Mouse (Mus musculus): ENCODE results near the gene Rnase4. TPM values are rescaled to one million over a fixed set of nuclear protein-coding genes. Genes with fewer than 3 reads are reported as not detected.

Gene Rnase4
- polyA plus RNA-seq, 2 experiments: 12.8 to 20.2 TPM

- TF ChIP-seq CTCF (IDR thresholded peaks at IDR 0.05; ENCODE audit: low read depth) (peak; percentile 70), EP300 (IDR thresholded peaks at IDR 0.05; ENCODE audit: low read depth) (no peak)
- no peaks in the 10 kb centered on the region for H3K9me3 ChIP-seq (ENCODE audit: control insufficient read depth, low read length)
- H3K4me3 ChIP-seq (ENCODE audit: insufficient read depth in 1 of 2, low read depth in 2 of 2, low read length in 2 of 2): no peak overlapping the region
- no peaks in the 10 kb centered on the region; the same call in 1 of the 2 replicates for H3K27me3 ChIP-seq (ENCODE audit: control insufficient read depth, insufficient read depth, low read length)
- WGBS (ENCODE audit: insufficient replicate concordance): 60% methylated on average over 2 of the region's 2 CpGs
- DNase-seq (ENCODE audit: low read depth in 3 of 3, low spot score in 3 of 3): peak in 2 of 3 experiments; percentile 57 to 61
- ATAC-seq (ENCODE audit: insufficient read depth): no peak
- no peak overlapping the region for H3K9ac ChIP-seq (replicated peaks)
- H3K36me3 ChIP-seq (replicated peaks; ENCODE audit: control insufficient read depth, insufficient read depth, low read depth): no peaks in the 10 kb centered on the region
- H3K4me1 ChIP-seq (replicated peaks; ENCODE audit: control insufficient read depth in 2 of 2, insufficient read depth in 2 of 2, low read length in 1 of 2): peaks cover 2 to 4% of the 10 kb centered on the region in 2 experiments; a peak in 2 of 4 replicates
- H3K27ac ChIP-seq: no peak overlapping the region
- H3K4me2 ChIP-seq (ENCODE audit: low read depth): no peak overlapping the region
Observed at GRCm38 (mm10) chr14:51069617-51070016, 21.3 kb upstream of the Rnase4 start.

DNA sequence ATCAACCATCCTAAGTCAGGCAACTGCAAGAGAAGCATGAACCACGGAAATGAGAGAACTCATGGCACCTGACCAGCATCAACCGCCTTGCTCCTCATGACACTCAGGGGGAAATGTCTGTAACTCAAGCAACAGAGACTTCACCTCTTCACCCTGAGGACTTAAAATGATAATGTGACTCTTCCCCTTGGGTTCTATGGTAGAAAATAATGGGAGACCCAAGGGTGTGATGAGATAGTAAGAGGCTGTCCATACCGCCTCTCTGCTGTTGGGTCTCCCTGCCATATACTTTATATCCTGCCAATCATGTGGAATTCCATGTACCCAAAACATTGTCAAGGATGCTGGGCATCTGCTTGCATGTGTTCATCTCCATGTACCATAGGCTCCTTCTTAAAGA, 16.5 kb upstream of the Rnase4 start, which contains the start of gene Olfr750:
Olfr750 (minus strand) TSS at position 101 of the 400 bp plus-strand sequence.
- no peak for DNase-seq (ENCODE audit: low read depth in 3 of 3, low spot score in 3 of 3)
- H3K27me3 ChIP-seq (ENCODE audit: control insufficient read depth, insufficient read depth, low read length): no peaks in the 10 kb centered on the region; the same call in 1 of the 2 replicates
- ATAC-seq (ENCODE audit: insufficient read depth): no peak
- H3K9ac ChIP-seq (replicated peaks): no peak within 1 kb of the TSS
- H3K4me1 ChIP-seq (replicated peaks; ENCODE audit: control insufficient read depth in 2 of 2, insufficient read depth in 2 of 2, low read length in 1 of 2): no peaks in the 10 kb centered on the region
- H3K36me3 ChIP-seq (replicated peaks; ENCODE audit: control insufficient read depth, insufficient read depth, low read depth): no peaks in the 10 kb centered on the region
- no peak for TF ChIP-seq CTCF (IDR thresholded peaks at IDR 0.05; ENCODE audit: low read depth)
- TF ChIP-seq EP300 (IDR thresholded peaks at IDR 0.05; ENCODE audit: low read depth): no peak
- no peak within 1 kb of the TSS for H3K27ac ChIP-seq
- WGBS (ENCODE audit: insufficient replicate concordance): 69% methylated on average over 3 of the region's 3 CpGs
- no peak within 1 kb of the TSS for H3K4me2 ChIP-seq (ENCODE audit: low read depth)
- no peak within 1 kb of the TSS for H3K4me3 ChIP-seq (ENCODE audit: insufficient read depth in 1 of 2, low read depth in 2 of 2, low read length in 2 of 2)
- H3K9me3 ChIP-seq (ENCODE audit: control insufficient read depth, low read length): no peaks in the 10 kb centered on the region

GRCm38 (mm10) chr14:51079180-51079579, 11.7 kb upstream of the Rnase4 start:
- no peak overlapping the region for H3K9ac ChIP-seq (replicated peaks)
- H3K27me3 ChIP-seq (ENCODE audit: control insufficient read depth, insufficient read depth, low read length): peaks cover 6% of the 10 kb centered on the region
- no peak for TF ChIP-seq EP300 (IDR thresholded peaks at IDR 0.05; ENCODE audit: low read depth)
- TF ChIP-seq CTCF (IDR thresholded peaks at IDR 0.05; ENCODE audit: low read depth): no peak
- no peaks in the 10 kb centered on the region for H3K36me3 ChIP-seq (replicated peaks; ENCODE audit: control insufficient read depth, insufficient read depth, low read depth)
- WGBS (ENCODE audit: insufficient replicate concordance): 56% methylated on average over 1 of the region's 1 CpGs
- H3K27ac ChIP-seq: no peak overlapping the region
- DNase-seq (ENCODE audit: low read depth in 3 of 3, low spot score in 3 of 3) (no peak), ATAC-seq (ENCODE audit: insufficient read depth) (no peak)
- H3K9me3 ChIP-seq (ENCODE audit: control insufficient read depth, low read length): no peaks in the 10 kb centered on the region
- no peak overlapping the region for H3K4me2 ChIP-seq (ENCODE audit: low read depth)
- peaks cover 2 to 12% of the 10 kb centered on the region in 2 experiments; a peak in 3 of 4 replicates for H3K4me1 ChIP-seq (replicated peaks; ENCODE audit: control insufficient read depth in 2 of 2, insufficient read depth in 2 of 2, low read length in 1 of 2)
- H3K4me3 ChIP-seq (ENCODE audit: insufficient read depth in 1 of 2, low read depth in 2 of 2, low read length in 2 of 2): no peak overlapping the region

- Histone ChIP-seq H3K9ac (replicated peaks) (no peak overlapping the region), H3K27me3 (ENCODE audit: control insufficient read depth, insufficient read depth, low read length) (peaks cover 6% of the 10 kb centered on the region), H3K27ac (no peak overlapping the region), H3K4me2 (ENCODE audit: low read depth) (no peak overlapping the region), H3K9me3 (ENCODE audit: control insufficient read depth, low read length) (no peaks in the 10 kb centered on the region), H3K36me3 (replicated peaks; ENCODE audit: control insufficient read depth, insufficient read depth, low read depth) (no peaks in the 10 kb centered on the region), H3K4me3 (ENCODE audit: insufficient read depth in 1 of 2, low read depth in 2 of 2, low read length in 2 of 2) (no peak overlapping the region), H3K4me1 (replicated peaks; ENCODE audit: control insufficient read depth in 2 of 2, insufficient read depth in 2 of 2, low read length in 1 of 2) (peaks cover 19 to 29% of the 10 kb centered on the region in 2 experiments)
- no peak for DNase-seq (ENCODE audit: low read depth in 3 of 3, low spot score in 3 of 3)
- WGBS (ENCODE audit: insufficient replicate concordance): 59% methylated on average over 2 of the region's 2 CpGs
- ATAC-seq (ENCODE audit: insufficient read depth): no peak
- no peak for TF ChIP-seq EP300 (IDR thresholded peaks at IDR 0.05; ENCODE audit: low read depth)
- no peak for TF ChIP-seq CTCF (IDR thresholded peaks at IDR 0.05; ENCODE audit: low read depth)
Observed at GRCm38 (mm10) chr14:51081035-51081434, 9.8 kb upstream of the Rnase4 start.

GRCm38 (mm10) chr14:51082599-51083581, 8.0 kb upstream of the Rnase4 start:
- H3K27me3 ChIP-seq (ENCODE audit: control insufficient read depth, insufficient read depth, low read length): peaks cover 6% of the 10 kb centered on the region
- peak overlapping the region; percentile 72 for H3K4me2 ChIP-seq (ENCODE audit: low read depth)
- DNase-seq (ENCODE audit: low read depth in 3 of 3, low spot score in 3 of 3) (peak in 1 of 3 experiments; percentile 45), ATAC-seq (ENCODE audit: insufficient read depth) (peak; percentile 75)
- peak overlapping the region; percentile 54 to 82 for H3K4me3 ChIP-seq (ENCODE audit: insufficient read depth in 1 of 2, low read depth in 2 of 2, low read length in 2 of 2)
- TF ChIP-seq EP300 (IDR thresholded peaks at IDR 0.05; ENCODE audit: low read depth) (no peak), CTCF (IDR thresholded peaks at IDR 0.05; ENCODE audit: low read depth) (no peak)
- H3K9me3 ChIP-seq (ENCODE audit: control insufficient read depth, low read length): no peaks in the 10 kb centered on the region
- peaks cover 25 to 34% of the 10 kb centered on the region in 2 experiments for H3K4me1 ChIP-seq (replicated peaks; ENCODE audit: control insufficient read depth in 2 of 2, insufficient read depth in 2 of 2, low read length in 1 of 2)
- WGBS (ENCODE audit: insufficient replicate concordance): under 1% methylated on average over 39 of the region's 40 CpGs
- H3K27ac ChIP-seq: no peak overlapping the region
- no peaks in the 10 kb centered on the region for H3K36me3 ChIP-seq (replicated peaks; ENCODE audit: control insufficient read depth, insufficient read depth, low read depth)
- peak overlapping the region; percentile 28 for H3K9ac ChIP-seq (replicated peaks)

Data from liver, embryonic 14.5 days (tissue).